Mouse (Mus musculus) liver, embryonic 16.5 days (tissue): ENCODE measurements around the gene Boll. TPM values are rescaled to one million over a fixed set of nuclear protein-coding genes. Genes with fewer than 3 reads are reported as not detected.
A peak's percentile ranks its signal among the peaks of the same experiment; 100 is the strongest.

Source experiments
- ATAC-seq: fragments of 200-750 bp; cut with Nextera tagmentation; 2 replicates; pipeline ENCODE4 v1.8.0; 2017; ENCODE audit warnings: low read depth, mild to moderate bottlenecking, moderate number of reproducible peaks, moderate library complexity
- H3K27ac ChIP-seq: fragments of 300-500 bp; sonication (generic); 2 replicates; pipeline ENCODE4 v1.5.1; 2014; ENCODE audit warnings: mild to moderate bottlenecking, low read length
- H3K27me3 ChIP-seq: fragments of 300-500 bp; sonication (generic); 2 replicates; pipeline ENCODE4 v1.6.1; 2014; ENCODE audit warnings: low read depth, low read length, mixed read lengths; ENCODE audit not compliant: control insufficient read depth, insufficient read depth
- H3K36me3 ChIP-seq: fragments of 300-500 bp; sonication (generic); 2 replicates; pipeline ENCODE4 v1.6.1; 2014; ENCODE audit warnings: mild to moderate bottlenecking; ENCODE audit not compliant: control insufficient read depth, insufficient read depth
- H3K4me1 ChIP-seq: fragments of 300-500 bp; sonication (generic); 2 replicates; pipeline ENCODE4 v1.6.1; 2014; ENCODE audit warnings: low read depth, low read length, mixed read lengths; ENCODE audit not compliant: control insufficient read depth
- H3K4me2 ChIP-seq: fragments of 300-500 bp; sonication (generic); 2 replicates; pipeline ENCODE4 v1.6.1; 2014; ENCODE audit warnings: low read depth, low read length, mixed read lengths
- H3K4me3 ChIP-seq: fragments of 300-500 bp; sonication (generic); 2 replicates; pipeline ENCODE4 v1.5.1; 2014; ENCODE audit warnings: low read depth, mild to moderate bottlenecking, low read length
- H3K9ac ChIP-seq: fragments of 300-500 bp; sonication (generic); 2 replicates; pipeline ENCODE4 v1.6.1; 2014; ENCODE audit warnings: low read depth, low read length
- H3K9me3 ChIP-seq: fragments of 300-500 bp; sonication (generic); replicated peaks from 2 replicates; pipeline ENCODE4 v1.6.1; 2016; ENCODE audit warnings: low read length; ENCODE audit not compliant: control insufficient read depth
- WGBS: fragments of 180-500 bp; shearing (Covaris S2); extraction: QIAGEN DNeasy Blood & Tissue Kit; methylation state at CpG from one replicate; pipeline ENCODE4 v1.1.7; 2014; ENCODE audit not compliant: insufficient replicate concordance; 5-methylcytosine and 5-hydroxymethylcytosine counted together
- polyA plus RNA-seq: library from polyadenylated mRNA; unstranded; fragments of >200 nt; fragmentation: Nextera tagmentation; extraction: Ambion mirVana; gene quantifications from 2 replicates; pipeline ENCODE4 v1.2.1, GENCODE M21; 2015

Gene Boll
- polyA plus RNA-seq, 1 experiment from 2014 or later: not detected

DNA sequence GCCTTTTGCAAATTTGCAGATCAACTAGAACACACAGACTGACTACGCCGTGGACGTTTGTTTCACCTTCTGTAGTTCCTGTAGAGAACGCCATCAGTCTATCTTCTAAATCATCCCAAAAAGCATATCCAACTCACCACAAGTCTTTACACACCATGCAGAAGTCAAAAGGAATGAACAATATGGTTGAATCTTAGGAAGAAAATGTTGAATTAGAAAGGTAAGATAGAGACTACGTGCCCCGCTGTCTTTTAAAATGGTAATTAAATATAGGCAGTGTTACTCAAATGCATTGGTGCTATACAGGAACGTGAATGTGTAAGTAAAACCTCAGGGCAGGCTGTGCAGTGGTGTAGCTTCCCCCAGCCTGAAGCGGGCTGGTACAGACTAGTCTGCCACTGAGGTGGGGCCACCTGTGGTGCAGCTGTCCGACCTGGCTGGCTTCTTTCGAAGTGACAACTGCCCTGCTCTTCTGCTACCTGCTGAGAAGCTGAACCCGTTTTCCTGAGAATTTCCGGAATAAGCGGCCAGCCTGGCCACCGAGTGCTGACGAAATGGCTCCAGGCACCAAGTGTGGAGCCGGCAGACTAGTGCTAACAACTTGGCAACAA lies 128.3 kb downstream of the Boll start:
- 59% methylated on average over 16 of the region's 16 CpGs for WGBS
- Histone ChIP-seq H3K4me3 (no peak overlapping the region), H3K36me3 (no peaks in the 10 kb centered on the region), H3K27ac (no peak overlapping the region), H3K9me3 (no peaks in the 10 kb centered on the region), H3K4me1 (peaks cover 16% of the 10 kb centered on the region), H3K4me2 (no peak overlapping the region), H3K27me3 (no peaks in the 10 kb centered on the region), H3K9ac (no peak overlapping the region)
- ATAC-seq: no peak

DNA sequence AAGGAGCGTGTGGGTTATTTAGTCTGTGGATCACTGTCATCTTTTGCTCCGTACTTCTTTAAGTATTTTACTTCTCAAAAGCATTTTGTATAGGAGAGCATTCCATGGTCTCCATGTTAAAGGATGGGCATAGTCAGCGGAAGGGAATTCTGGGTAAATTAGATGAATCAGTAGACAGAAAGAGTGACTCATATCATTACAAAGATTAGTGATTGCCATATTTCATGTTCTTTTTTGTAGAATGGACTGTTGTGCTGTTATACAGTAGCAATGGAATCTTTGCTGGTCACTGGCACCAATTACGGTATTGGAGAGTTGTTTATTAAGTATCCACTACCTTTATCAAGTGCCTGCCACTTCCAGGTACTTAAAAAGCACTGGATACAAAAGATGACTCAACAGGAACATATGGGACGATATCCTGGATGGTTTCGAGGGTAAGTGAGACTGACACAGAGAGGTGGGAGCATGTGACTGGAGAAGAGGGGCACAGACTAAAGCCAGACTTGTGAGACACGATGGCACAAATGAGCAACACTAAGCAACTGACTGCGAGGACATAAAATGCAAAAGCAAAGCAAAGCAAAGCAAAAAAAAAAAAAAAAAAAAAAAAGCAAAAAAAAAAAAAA lies 134.9 kb downstream of the Boll start:
- Histone ChIP-seq H3K9me3 (no peaks in the 10 kb centered on the region), H3K4me1 (no peaks in the 10 kb centered on the region; the same call in 1 of the 2 replicates), H3K27me3 (peaks cover 12% of the 10 kb centered on the region), H3K36me3 (no peaks in the 10 kb centered on the region), H3K4me3 (no peak overlapping the region), H3K4me2 (no peak overlapping the region), H3K27ac (no peak overlapping the region), H3K9ac (no peak overlapping the region)
- 66% methylated on average over 8 of the region's 8 CpGs for WGBS
- ATAC-seq: no peak

DNA sequence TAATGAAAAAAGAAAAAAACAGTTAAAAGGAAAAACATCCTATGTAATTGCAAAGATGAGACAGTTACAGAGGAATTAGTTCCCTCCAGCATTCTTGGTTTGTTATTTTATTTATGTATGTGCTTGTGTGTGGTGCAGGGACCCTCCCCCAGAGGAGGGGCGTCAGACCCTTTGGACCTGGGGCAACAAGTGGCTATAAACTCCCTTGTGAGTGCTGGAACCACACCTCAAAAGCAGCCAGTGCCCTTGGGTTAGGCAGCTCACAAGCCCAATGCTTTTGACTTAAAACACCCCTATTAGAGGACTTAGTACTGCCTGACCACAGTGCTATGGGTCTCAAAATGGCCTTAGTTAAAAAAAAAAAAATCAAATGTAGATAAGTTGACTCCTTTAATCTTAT lies 135.9 kb downstream of the Boll start:
- Histone ChIP-seq H3K27me3 (peaks cover 12% of the 10 kb centered on the region), H3K9me3 (no peaks in the 10 kb centered on the region), H3K9ac (no peak overlapping the region), H3K4me1 (no peaks in the 10 kb centered on the region; the same call in 1 of the 2 replicates), H3K4me3 (no peak overlapping the region), H3K36me3 (no peaks in the 10 kb centered on the region), H3K27ac (no peak overlapping the region), H3K4me2 (no peak overlapping the region)
- 41% methylated on average over 1 of the region's 1 CpGs for WGBS
- ATAC-seq: no peak

DNA sequence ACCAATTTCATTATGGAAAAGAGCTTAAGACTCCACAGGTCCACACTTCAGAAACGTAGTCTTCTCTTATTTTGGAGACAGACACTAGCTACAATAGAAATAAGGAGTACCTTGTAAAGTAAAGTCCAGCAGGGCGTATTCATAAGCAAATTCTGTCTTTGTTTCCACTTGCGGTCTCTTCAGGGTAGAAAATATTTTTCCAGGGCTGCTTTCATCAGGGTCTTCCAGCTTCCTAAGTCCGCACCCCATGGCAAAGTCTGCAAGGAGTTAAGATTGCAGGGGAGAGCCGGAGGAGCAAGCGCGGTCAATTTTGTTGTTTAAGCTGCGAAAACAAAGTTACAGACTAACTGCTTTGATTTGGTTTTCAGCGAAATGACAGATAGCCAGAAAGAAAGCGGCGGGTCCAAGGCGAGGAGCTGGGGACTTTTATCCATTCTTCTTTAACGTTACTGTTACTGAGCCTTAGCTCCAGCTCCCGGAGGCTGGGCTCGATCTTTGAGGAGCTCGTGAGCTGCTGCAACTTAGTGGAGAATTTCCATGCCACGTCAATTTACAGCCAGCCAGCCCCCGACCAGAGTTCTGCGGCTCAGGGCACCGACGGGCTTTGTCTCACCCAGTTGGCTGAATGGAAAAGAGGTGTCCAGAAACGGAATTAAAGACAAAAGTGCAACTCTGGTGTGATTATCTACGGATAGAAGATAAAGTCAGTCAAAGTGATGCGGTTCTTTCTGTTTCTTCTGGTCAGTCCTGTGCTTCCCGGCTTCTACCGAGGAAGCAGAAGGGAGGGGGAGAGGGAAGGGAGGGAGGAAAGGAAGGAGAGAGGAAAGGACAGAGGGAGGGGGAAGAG lies 137.0 kb downstream of the Boll start, which contains the start of gene Rftn2:
Rftn2 (minus strand) TSS at position 772 of the 847 bp plus-strand sequence.
- Histone ChIP-seq H3K9me3 (no peaks in the 10 kb centered on the region), H3K27ac (0 out of 2 replicates have a peak within 1 kb of the TSS, but pooled peaks have one; percentile 22), H3K4me1 (no peaks in the 10 kb centered on the region; the same call in 1 of the 2 replicates), H3K4me2 (peak within 1 kb of the TSS; percentile 40), H3K4me3 (peak within 1 kb of the TSS; percentile 47), H3K27me3 (peaks cover 12% of the 10 kb centered on the region), H3K36me3 (no peaks in the 10 kb centered on the region), H3K9ac (no peak within 1 kb of the TSS)
- no peak for ATAC-seq
- WGBS: 7% methylated on average over 26 of the region's 26 CpGs

DNA sequence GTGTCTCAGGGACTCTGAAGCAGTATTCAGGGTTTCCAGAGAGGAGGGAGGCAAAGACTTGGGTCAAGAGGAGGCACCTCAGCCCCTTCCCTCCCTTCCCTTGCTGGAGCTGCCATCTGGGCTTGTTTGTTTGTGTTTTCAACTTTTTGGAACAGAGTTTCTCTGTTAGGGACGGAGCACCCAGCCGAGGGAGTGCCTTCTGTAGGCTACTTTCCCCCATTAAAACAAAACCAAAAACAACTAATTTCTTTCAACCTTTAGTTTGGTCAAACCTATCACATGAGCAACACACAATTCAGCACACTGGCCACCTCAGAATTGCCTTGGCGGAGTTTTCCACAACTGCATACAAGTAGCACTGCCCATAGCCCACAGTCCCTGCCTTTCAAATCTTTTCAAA lies 137.9 kb downstream of the Boll start:
- Histone ChIP-seq H3K4me3 (no peak overlapping the region), H3K4me2 (no peak overlapping the region)
- 66% methylated on average over 3 of the region's 3 CpGs for WGBS

DNA sequence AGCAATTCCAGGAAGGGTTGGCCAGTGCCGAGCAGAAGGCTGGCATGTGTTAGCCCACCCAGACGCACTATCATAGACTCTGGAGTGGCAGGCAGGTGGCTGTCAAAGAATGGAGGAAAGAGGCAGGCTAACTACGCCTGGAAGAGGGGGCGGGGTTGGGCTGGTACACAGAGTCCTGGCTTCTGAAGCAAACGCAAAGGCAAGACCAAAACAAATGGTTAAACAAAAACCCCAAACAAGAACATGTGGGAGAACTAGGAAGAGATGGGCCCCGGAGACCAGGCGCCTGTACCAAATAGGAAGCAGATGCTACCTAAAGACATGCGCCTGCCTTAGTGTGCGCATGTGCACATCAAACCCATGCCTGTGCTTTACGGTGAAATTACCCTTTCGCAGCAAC lies 139.2 kb downstream of the Boll start:
- Histone ChIP-seq H3K27ac (no peak overlapping the region), H3K36me3 (no peaks in the 10 kb centered on the region), H3K9me3 (no peaks in the 10 kb centered on the region), H3K4me3 (no peak overlapping the region), H3K4me2 (no peak overlapping the region), H3K9ac (no peak overlapping the region), H3K4me1 (no peaks in the 10 kb centered on the region; the same call in 1 of the 2 replicates), H3K27me3 (peaks cover 12% of the 10 kb centered on the region)
- no peak for ATAC-seq
- WGBS: 56% methylated on average over 11 of the region's 11 CpGs

More for the DNA sequence above, 137.9 kb downstream of the Boll start:
- no peaks in the 10 kb centered on the region; the same call in 1 of the 2 replicates for H3K4me1 ChIP-seq
- H3K9ac ChIP-seq: no peak overlapping the region
- peaks cover 12% of the 10 kb centered on the region for H3K27me3 ChIP-seq
- ATAC-seq: no peak
- no peak overlapping the region for H3K27ac ChIP-seq
- H3K36me3 ChIP-seq: no peaks in the 10 kb centered on the region
- no peaks in the 10 kb centered on the region for H3K9me3 ChIP-seq

DNA sequence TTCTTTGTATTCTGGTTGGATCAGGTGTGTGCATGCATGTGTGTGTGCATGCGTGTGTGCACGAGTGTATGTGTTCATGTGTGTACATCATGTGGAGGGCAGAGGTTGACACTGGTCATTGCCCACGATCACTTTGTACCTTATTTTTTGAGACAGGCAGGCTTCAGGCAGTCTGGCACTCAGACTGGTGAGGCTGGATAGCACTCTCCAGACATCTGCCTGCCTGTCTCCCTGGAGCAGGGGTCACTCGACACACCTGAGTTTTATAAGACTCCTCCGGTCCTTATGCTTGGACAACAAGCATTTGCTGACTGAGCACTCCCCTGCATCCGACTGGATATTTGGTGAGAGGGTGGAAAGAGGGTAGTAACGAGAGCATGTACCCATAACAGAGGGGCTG lies 140.2 kb downstream of the Boll start:
- H3K9ac ChIP-seq: no peak overlapping the region
- H3K4me1 ChIP-seq: no peaks in the 10 kb centered on the region; the same call in 1 of the 2 replicates
- no peak overlapping the region for H3K4me2 ChIP-seq
- H3K27ac ChIP-seq: no peak overlapping the region
- H3K27me3 ChIP-seq: peaks cover 12% of the 10 kb centered on the region
- ATAC-seq: no peak
- H3K4me3 ChIP-seq: no peak overlapping the region
- H3K9me3 ChIP-seq: no peaks in the 10 kb centered on the region
- 66% methylated on average over 7 of the region's 7 CpGs for WGBS
- H3K36me3 ChIP-seq: no peaks in the 10 kb centered on the region

DNA sequence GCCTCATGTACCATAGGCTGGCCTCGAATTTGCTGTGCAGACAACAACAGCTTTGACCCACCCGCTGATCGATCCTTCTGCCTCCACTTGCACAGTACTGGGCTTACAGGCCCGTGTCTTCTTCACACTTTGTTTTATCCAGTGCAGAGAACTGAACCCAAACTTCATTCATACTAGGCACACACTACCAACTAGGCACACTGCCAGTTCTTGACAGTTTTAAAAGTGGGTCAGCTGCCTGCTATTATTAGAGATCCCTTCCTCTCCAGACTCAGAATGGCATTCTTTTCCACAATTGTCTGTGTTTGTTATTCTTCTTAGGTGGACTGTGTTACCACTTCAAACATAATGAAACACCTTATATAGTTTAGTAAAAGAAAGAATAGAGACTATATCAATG lies 141.9 kb downstream of the Boll start:
- no peaks in the 10 kb centered on the region for H3K9me3 ChIP-seq
- no peak overlapping the region for H3K4me3 ChIP-seq
- peaks cover 11% of the 10 kb centered on the region for H3K27me3 ChIP-seq
- no peaks in the 10 kb centered on the region for H3K36me3 ChIP-seq
- H3K4me1 ChIP-seq: no peaks in the 10 kb centered on the region; the same call in 1 of the 2 replicates
- H3K27ac ChIP-seq: no peak overlapping the region
- no peak for ATAC-seq
- H3K4me2 ChIP-seq: no peak overlapping the region
- H3K9ac ChIP-seq: no peak overlapping the region
- 63% methylated on average over 4 of the region's 4 CpGs for WGBS
